Mouse (Mus musculus): ENCODE measurements around the gene 1190002N15Rik.

GRCm38 (mm10) chr9:94550493-94551095, 12.7 kb upstream of the 1190002N15Rik start:
- TF ChIP-seq CTCF (IDR thresholded peaks at IDR 0.05) (no peak), POLR2A (IDR thresholded peaks at IDR 0.05; ENCODE audit: insufficient read depth, low read depth, low read length) (no peak)

Measured in heart, adult 2 months (tissue).